Mouse (Mus musculus) testis, adult 2 months (tissue): Measurements from ENCODE around the gene Gm44965.

ENCODE experiments used
- CTCF ChIP-seq: fragments of 200-500 bp; IDR thresholded peaks from 2 replicates; pipeline ENCODE4 v1.5.1; 2012; ENCODE audit warnings: low read depth, mild to moderate bottlenecking, inconsistent platforms, low read length, moderate library complexity; ENCODE audit not compliant: control insufficient read depth, insufficient read depth, insufficient replicate concordance
- POLR2A ChIP-seq: fragments of 200-500 bp; IDR thresholded peaks from 2 replicates; pipeline ENCODE4 v1.6.1; 2012; ENCODE audit warnings: low read depth, mild to moderate bottlenecking, inconsistent platforms, low read length, moderate library complexity; ENCODE audit not compliant: control insufficient read depth

GRCm38 (mm10) chr6:48572014-48572413 lies 21.7 kb upstream of the Gm44965 start:
- no peak for TF ChIP-seq CTCF
- no peak for TF ChIP-seq POLR2A
